Mouse (Mus musculus) midbrain, embryonic 14.5 days (tissue): Measurements from ENCODE around the gene Nceh1. TPM values are rescaled to one million over a fixed set of nuclear protein-coding genes. Genes with fewer than 3 reads are reported as not detected.
A peak's percentile ranks its signal among the peaks of the same experiment; 100 is the strongest.

Experiments used
- ATAC-seq: fragments of 200-750 bp; cut with Nextera tagmentation; 2 replicates; pipeline ENCODE4 v1.8.0; 2017; ENCODE audit warnings: moderate number of reproducible peaks, moderate library complexity; ENCODE audit not compliant: low FRiP score, low TSS enrichment
- DNase-seq: peaks from one replicate; pipeline ENCODE4 v3.0.0-alpha.2; 2015
- H3K27ac ChIP-seq: fragments of 300-500 bp; sonication (generic); replicated peaks from 2 replicates; pipeline ENCODE4 v1.5.1; 2014; ENCODE audit warnings: mild to moderate bottlenecking, low read depth, low read length, moderate library complexity
- H3K27me3 ChIP-seq: fragments of 300-500 bp; sonication (generic); 2 replicates; pipeline ENCODE4 v1.6.1; 2014; ENCODE audit warnings: low read length, control low read depth, mixed read lengths; ENCODE audit not compliant: control insufficient read depth, insufficient read depth
- H3K36me3 ChIP-seq: fragments of 300-500 bp; sonication (generic); 2 replicates; pipeline ENCODE4 v1.6.1; 2014; ENCODE audit warnings: low read length, control low read depth; ENCODE audit not compliant: control insufficient read depth, insufficient read depth
- H3K4me1 ChIP-seq: fragments of 300-500 bp; sonication (generic); 2 replicates; pipeline ENCODE4 v1.6.1; 2014; ENCODE audit warnings: mild to moderate bottlenecking, antibody characterized with exemption, low read length, control low read depth; ENCODE audit not compliant: control insufficient read depth, insufficient read depth
- H3K4me2 ChIP-seq: fragments of 300-500 bp; sonication (generic); 2 replicates; pipeline ENCODE4 v1.6.1; 2014; ENCODE audit warnings: mild to moderate bottlenecking, low read length, moderate library complexity
- H3K4me3 ChIP-seq: fragments of 300-500 bp; sonication (generic); replicated peaks from 2 replicates; pipeline ENCODE4 v1.5.1; 2014; ENCODE audit warnings: low read depth, low read length
- H3K9ac ChIP-seq: fragments of 300-500 bp; sonication (generic); replicated peaks from 2 replicates; pipeline ENCODE4 v1.6.1; 2014; ENCODE audit warnings: mild to moderate bottlenecking, low read length, moderate library complexity
- H3K9me3 ChIP-seq: fragments of 300-500 bp; sonication (generic); 2 replicates; pipeline ENCODE4 v1.6.1; 2016; ENCODE audit warnings: low read length, control low read depth, mixed read lengths; ENCODE audit not compliant: control insufficient read depth
- WGBS: fragments of 180-500 bp; shearing (Covaris S2); extraction: QIAGEN DNeasy Blood & Tissue Kit; methylation state at CpG from one replicate; pipeline ENCODE4 v1.1.7; 2014; 5-methylcytosine and 5-hydroxymethylcytosine counted together
- polyA plus RNA-seq: library from polyadenylated mRNA; unstranded; fragments of >200 nt; fragmentation: Nextera tagmentation; extraction: Ambion mirVana; gene quantifications from 2 replicates; pipeline ENCODE4 v1.2.1, GENCODE M21; 2014

Gene Nceh1
- polyA plus RNA-seq, 1 experiment from 2014 or later: 8.9 TPM

GRCm38 (mm10) chr3:27314506-27315164 is 131.9 kb downstream of the Nceh1 start:
- no peak overlapping the region for H3K27ac ChIP-seq
- no peaks in the 10 kb centered on the region for H3K4me1 ChIP-seq
- DNase-seq: no peak
- no peaks in the 10 kb centered on the region for H3K27me3 ChIP-seq
- 70% methylated on average over 2 of the region's 2 CpGs for WGBS
- no peak overlapping the region for H3K9ac ChIP-seq
- no peak overlapping the region for H3K4me2 ChIP-seq
- no peak for ATAC-seq
- H3K4me3 ChIP-seq: no peak overlapping the region
- no peaks in the 10 kb centered on the region for H3K9me3 ChIP-seq
- no peaks in the 10 kb centered on the region for H3K36me3 ChIP-seq

GRCm38 (mm10) chr3:27316559-27317287 is 134.0 kb downstream of the Nceh1 start, which contains the start of gene Tnfsf10:
TSS of gene Tnfsf10 (plus strand) at chr3:27317028.
- H3K4me1 ChIP-seq: no peaks in the 10 kb centered on the region

DNA sequence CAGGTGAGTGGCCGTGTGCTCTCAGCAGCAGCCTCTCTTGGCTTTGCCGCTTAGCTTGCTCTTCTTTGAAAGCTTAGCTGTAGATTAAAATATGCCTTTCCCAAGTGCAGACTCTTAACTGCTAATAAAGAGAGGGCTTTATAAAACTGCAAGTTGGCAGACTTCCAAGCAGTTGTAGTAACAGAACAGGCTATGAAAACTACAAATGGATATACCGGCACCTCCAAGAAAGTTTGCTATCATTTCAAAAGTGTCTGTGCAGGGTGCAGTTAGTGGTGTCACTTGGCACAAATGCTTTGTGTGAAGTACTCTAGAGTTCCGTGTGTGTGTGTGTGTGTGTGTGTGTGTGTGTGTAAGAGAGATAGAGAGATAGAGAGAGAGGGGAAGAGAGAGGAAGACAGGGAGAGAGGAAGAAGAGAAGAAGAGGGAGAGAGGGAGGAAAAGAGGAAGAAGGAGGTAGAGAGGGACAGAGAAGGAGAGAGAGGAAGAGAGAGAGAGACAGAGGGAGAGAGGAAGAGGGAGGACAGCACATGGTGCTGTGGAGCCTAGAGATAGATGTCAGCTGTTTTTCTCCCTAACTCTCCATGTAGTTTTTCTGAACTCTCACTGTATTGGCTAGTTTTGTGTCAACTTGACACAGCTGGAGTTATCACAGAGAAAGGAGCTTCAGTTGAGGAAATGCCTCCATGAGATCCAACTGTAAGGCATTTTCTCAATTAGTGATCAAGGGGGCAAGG is 134.7 kb downstream of the Nceh1 start:
- no peak overlapping the region for H3K4me3 ChIP-seq
- H3K9me3 ChIP-seq: no peaks in the 10 kb centered on the region
- H3K27me3 ChIP-seq: no peaks in the 10 kb centered on the region
- no peak overlapping the region for H3K27ac ChIP-seq
- DNase-seq: peak; percentile 25
- no peak overlapping the region for H3K9ac ChIP-seq
- H3K4me1 ChIP-seq: no peaks in the 10 kb centered on the region
- no peak overlapping the region for H3K4me2 ChIP-seq
- ATAC-seq: no peak
- no peaks in the 10 kb centered on the region for H3K36me3 ChIP-seq
- WGBS: 73% methylated on average over 4 of the region's 4 CpGs

More at GRCm38 (mm10) chr3:27316559-27317287, 134.0 kb downstream of the Nceh1 start, which contains the start of gene Tnfsf10:
- Histone ChIP-seq H3K27me3 (no peaks in the 10 kb centered on the region), H3K36me3 (no peaks in the 10 kb centered on the region), H3K27ac (no peak within 1 kb of the TSS), H3K4me3 (no peak within 1 kb of the TSS), H3K9ac (no peak within 1 kb of the TSS), H3K4me2 (no peak within 1 kb of the TSS), H3K9me3 (no peaks in the 10 kb centered on the region)
- no peak for DNase-seq
- 69% methylated on average over 9 of the region's 9 CpGs for WGBS
- no peak for ATAC-seq

DNA sequence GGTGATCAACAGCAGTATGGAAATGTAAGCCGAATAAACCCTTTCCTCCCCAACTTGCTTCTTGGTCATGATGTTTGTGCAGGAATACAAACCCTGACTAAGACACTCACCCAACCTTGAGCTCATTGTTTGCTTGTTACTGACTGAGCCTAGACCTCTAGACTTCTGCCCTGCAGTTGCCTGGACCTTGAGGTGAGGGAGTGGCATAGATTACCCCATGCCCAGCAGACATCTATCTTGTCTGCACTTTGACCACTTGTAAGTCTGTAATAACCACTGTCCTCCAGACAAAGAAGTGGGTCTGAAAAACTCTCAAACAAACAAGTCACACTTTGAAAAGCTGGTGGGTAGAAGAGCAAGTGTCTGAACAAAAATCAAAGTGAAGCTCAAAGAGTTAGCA is 136.9 kb downstream of the Nceh1 start:
- ATAC-seq (no peak), DNase-seq (no peak)
- Histone ChIP-seq H3K4me1 (no peaks in the 10 kb centered on the region), H3K4me2 (no peak overlapping the region), H3K4me3 (no peak overlapping the region), H3K9ac (no peak overlapping the region), H3K36me3 (no peaks in the 10 kb centered on the region), H3K27me3 (no peaks in the 10 kb centered on the region), H3K9me3 (no peaks in the 10 kb centered on the region), H3K27ac (no peak overlapping the region)
- WGBS: 100% methylated on average over 1 of the region's 1 CpGs

DNA sequence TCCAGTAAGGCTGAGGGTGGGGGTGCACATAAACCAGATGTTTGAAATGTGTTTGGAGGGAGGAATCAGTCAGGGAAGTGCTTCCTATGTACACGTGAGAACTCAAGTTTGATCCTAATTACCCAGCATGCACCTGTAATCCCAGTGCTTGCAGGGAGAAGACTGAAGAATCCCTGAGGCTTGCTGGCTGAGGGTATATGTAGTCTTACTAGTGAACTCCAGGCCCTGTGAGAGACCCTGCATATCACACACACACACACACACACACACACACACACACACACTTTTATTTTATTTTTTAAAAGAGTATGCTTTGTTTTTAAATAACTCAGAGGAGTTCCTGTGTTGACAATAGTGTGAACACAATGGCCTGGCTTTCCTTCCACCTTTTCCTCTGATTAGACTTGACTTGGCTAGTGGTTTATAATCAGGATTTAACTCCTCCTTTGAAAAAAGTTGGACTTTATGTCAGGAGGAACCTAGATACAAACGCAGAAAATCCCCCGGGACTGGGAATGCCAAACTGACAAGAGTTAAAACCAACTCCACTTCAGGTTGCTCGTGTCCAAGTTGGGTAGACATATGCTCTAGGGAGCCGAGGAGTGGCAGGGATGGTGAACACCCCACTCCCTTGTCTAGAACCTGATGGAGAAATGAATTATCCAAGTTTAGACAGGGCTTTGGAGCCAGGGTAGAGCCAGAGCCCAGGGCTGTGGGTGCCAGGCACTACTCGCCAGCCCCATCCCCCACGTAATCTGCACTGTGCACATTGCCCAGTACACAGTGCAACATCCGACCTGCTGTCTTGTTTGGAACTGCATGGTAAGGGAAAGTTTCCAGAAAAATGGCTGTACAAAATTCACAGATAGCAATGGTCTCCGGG is 138.1 kb downstream of the Nceh1 start:
- H3K4me1 ChIP-seq: no peaks in the 10 kb centered on the region
- H3K9me3 ChIP-seq: no peaks in the 10 kb centered on the region
- no peak for ATAC-seq
- no peak overlapping the region for H3K4me2 ChIP-seq
- WGBS: 81% methylated on average over 9 of the region's 9 CpGs
- no peaks in the 10 kb centered on the region for H3K27me3 ChIP-seq
- no peak overlapping the region for H3K9ac ChIP-seq
- H3K4me3 ChIP-seq: no peak overlapping the region
- H3K36me3 ChIP-seq: no peaks in the 10 kb centered on the region
- no peak for DNase-seq
- no peak overlapping the region for H3K27ac ChIP-seq

- Histone ChIP-seq H3K27me3 (no peaks in the 10 kb centered on the region), H3K27ac (no peak overlapping the region), H3K4me1 (no peaks in the 10 kb centered on the region), H3K4me3 (no peak overlapping the region), H3K36me3 (no peaks in the 10 kb centered on the region), H3K9me3 (no peaks in the 10 kb centered on the region), H3K4me2 (no peak overlapping the region), H3K9ac (no peak overlapping the region)
- 86% methylated on average over 9 of the region's 9 CpGs for WGBS
- ATAC-seq (no peak), DNase-seq (no peak)
Measured at GRCm38 (mm10) chr3:27322591-27322990, 139.8 kb downstream of the Nceh1 start.

- Histone ChIP-seq H3K9ac (no peak overlapping the region), H3K36me3 (no peaks in the 10 kb centered on the region), H3K27me3 (no peaks in the 10 kb centered on the region), H3K4me1 (no peaks in the 10 kb centered on the region), H3K4me2 (no peak overlapping the region), H3K27ac (no peak overlapping the region), H3K9me3 (no peaks in the 10 kb centered on the region), H3K4me3 (no peak overlapping the region)
- 81% methylated on average over 5 of the region's 5 CpGs for WGBS
- ATAC-seq (no peak), DNase-seq (no peak)
Measured at GRCm38 (mm10) chr3:27323551-27323950, 140.8 kb downstream of the Nceh1 start.

DNA sequence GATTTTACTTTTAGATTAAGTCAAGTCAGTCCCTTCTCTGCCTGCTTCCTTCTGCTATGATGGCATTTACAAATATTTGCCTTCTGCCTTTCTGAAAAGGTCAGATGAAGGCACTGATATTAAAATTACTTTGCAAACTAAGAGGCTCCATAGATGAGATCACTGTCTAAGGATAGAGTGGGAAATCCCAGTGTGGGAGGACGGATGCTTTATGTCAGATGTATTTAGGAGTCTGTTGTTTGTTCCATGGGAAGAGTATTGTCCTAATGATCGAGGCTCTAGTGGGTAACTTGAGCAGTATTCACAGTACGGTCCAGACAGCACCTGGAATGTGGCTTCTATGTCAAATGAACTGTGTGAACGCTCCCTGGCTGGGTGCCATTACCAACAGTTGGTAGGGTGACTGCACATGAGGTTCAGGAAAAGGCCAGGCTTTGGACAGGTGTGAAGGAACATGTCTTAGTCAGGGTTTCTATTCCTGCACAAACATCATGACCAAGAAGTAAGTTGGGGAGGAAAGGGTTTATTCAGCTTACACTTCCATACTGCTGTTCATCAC is 143.9 kb downstream of the Nceh1 start:
- DNase-seq (no peak), ATAC-seq (no peak)
- Histone ChIP-seq H3K36me3 (no peaks in the 10 kb centered on the region), H3K27ac (no peak overlapping the region), H3K27me3 (no peaks in the 10 kb centered on the region), H3K9me3 (no peaks in the 10 kb centered on the region), H3K4me1 (no peaks in the 10 kb centered on the region), H3K4me3 (no peak overlapping the region), H3K9ac (no peak overlapping the region), H3K4me2 (no peak overlapping the region)
- WGBS: 70% methylated on average over 4 of the region's 4 CpGs
